Mouse (Mus musculus): Measurements from ENCODE around the gene Acsf3. TPM values are rescaled to one million over a fixed set of nuclear protein-coding genes. Genes with fewer than 3 reads are reported as not detected.
A peak's percentile ranks its signal among the peaks of the same experiment; 100 is the strongest.

Acsf3 gene
- polyA plus RNA-seq, 1 experiment from 2014 or later = 16.8 TPM

- DNase-seq (peak; percentile 61), ATAC-seq (ENCODE audit: low FRiP score, low TSS enrichment) (no peak)
- WGBS = 71% methylated on average over 6 of the region's 6 CpGs
- H3K4me3 ChIP-seq (replicated peaks; ENCODE audit: low read depth, low read length) = no peak overlapping the region
- H3K9me3 ChIP-seq (ENCODE audit: control insufficient read depth, low read length) = no peaks in the 10 kb centered on the region
- H3K27ac ChIP-seq (replicated peaks; ENCODE audit: low read depth, low read length) = peak overlapping the region; percentile 75
- no peak overlapping the region for H3K4me2 ChIP-seq (ENCODE audit: low read length)
- peaks cover 64% of the 10 kb centered on the region for H3K4me1 ChIP-seq (ENCODE audit: control insufficient read depth, insufficient read depth, low read length)
- no peaks in the 10 kb centered on the region for H3K27me3 ChIP-seq (ENCODE audit: control insufficient read depth, insufficient read depth, low read length)
- H3K9ac ChIP-seq (replicated peaks; ENCODE audit: low read length) = no peak overlapping the region; the same call in 1 of the 2 replicates
- no peaks in the 10 kb centered on the region for H3K36me3 ChIP-seq (ENCODE audit: control insufficient read depth, insufficient read depth, low read length)
These were observed 37.4 kb upstream of the Acsf3 start for GRCm38 (mm10) chr8:122737886-122738285.

- 14% methylated on average over 11 of the region's 11 CpGs for WGBS
- Histone ChIP-seq H3K4me2 (ENCODE audit: low read length) (no peak overlapping the region), H3K9ac (replicated peaks; ENCODE audit: low read length) (peak overlapping the region; percentile 10; the same call in 1 of the 2 replicates), H3K4me3 (replicated peaks; ENCODE audit: low read depth, low read length) (no peak overlapping the region), H3K27ac (replicated peaks; ENCODE audit: low read depth, low read length) (peak overlapping the region; percentile 75), H3K36me3 (ENCODE audit: control insufficient read depth, insufficient read depth, low read length) (no peaks in the 10 kb centered on the region), H3K4me1 (ENCODE audit: control insufficient read depth, insufficient read depth, low read length) (peaks cover 70% of the 10 kb centered on the region), H3K9me3 (ENCODE audit: control insufficient read depth, low read length) (no peaks in the 10 kb centered on the region), H3K27me3 (ENCODE audit: control insufficient read depth, insufficient read depth, low read length) (no peaks in the 10 kb centered on the region)
- DNase-seq = peak; percentile 70
- no peak for ATAC-seq (ENCODE audit: low FRiP score, low TSS enrichment)
These were observed 36.1 kb upstream of the Acsf3 start for GRCm38 (mm10) chr8:122739102-122739725.

GRCm38 (mm10) chr8:122742471-122742870 is 32.8 kb upstream of the Acsf3 start:
- ATAC-seq (ENCODE audit: low FRiP score, low TSS enrichment) (no peak), DNase-seq (peak; percentile 77)
- Histone ChIP-seq H3K9me3 (ENCODE audit: control insufficient read depth, low read length) (no peaks in the 10 kb centered on the region), H3K27ac (replicated peaks; ENCODE audit: low read depth, low read length) (peak overlapping the region; percentile 95), H3K4me2 (ENCODE audit: low read length) (peak overlapping the region; percentile 24), H3K9ac (replicated peaks; ENCODE audit: low read length) (no peak overlapping the region), H3K4me3 (replicated peaks; ENCODE audit: low read depth, low read length) (no peak overlapping the region), H3K36me3 (ENCODE audit: control insufficient read depth, insufficient read depth, low read length) (no peaks in the 10 kb centered on the region), H3K27me3 (ENCODE audit: control insufficient read depth, insufficient read depth, low read length) (no peaks in the 10 kb centered on the region), H3K4me1 (ENCODE audit: control insufficient read depth, insufficient read depth, low read length) (peaks cover 76% of the 10 kb centered on the region)
- WGBS = 8% methylated on average over 19 of the region's 19 CpGs

- peak overlapping the region; percentile 95 for H3K27ac ChIP-seq (replicated peaks; ENCODE audit: low read depth, low read length)
These were observed 30.1 kb upstream of the Acsf3 start for GRCm38 (mm10) chr8:122745022-122745749.

GRCm38 (mm10) chr8:122745750-122746275 is 29.5 kb upstream of the Acsf3 start:
- no peaks in the 10 kb centered on the region for H3K36me3 ChIP-seq (ENCODE audit: control insufficient read depth, insufficient read depth, low read length)
- peak; percentile 62 for ATAC-seq (ENCODE audit: low FRiP score, low TSS enrichment)
- peak; percentile 82 for DNase-seq
- H3K27ac ChIP-seq (replicated peaks; ENCODE audit: low read depth, low read length) = peak overlapping the region; percentile 95
- H3K4me1 ChIP-seq (ENCODE audit: control insufficient read depth, insufficient read depth, low read length) = peaks cover 74% of the 10 kb centered on the region
- peak overlapping the region; percentile 7; the same call in 1 of the 2 replicates for H3K9ac ChIP-seq (replicated peaks; ENCODE audit: low read length)
- H3K27me3 ChIP-seq (ENCODE audit: control insufficient read depth, insufficient read depth, low read length) = no peaks in the 10 kb centered on the region
- no peak overlapping the region for H3K4me3 ChIP-seq (replicated peaks; ENCODE audit: low read depth, low read length)
- 8% methylated on average over 16 of the region's 16 CpGs for WGBS
- peak overlapping the region; percentile 23 for H3K4me2 ChIP-seq (ENCODE audit: low read length)
- no peaks in the 10 kb centered on the region for H3K9me3 ChIP-seq (ENCODE audit: control insufficient read depth, low read length)

More at GRCm38 (mm10) chr8:122745022-122745749, 30.1 kb upstream of the Acsf3 start:
- H3K27me3 ChIP-seq (ENCODE audit: control insufficient read depth, insufficient read depth, low read length) = no peaks in the 10 kb centered on the region
- peak; percentile 58 for DNase-seq
- peak overlapping the region; percentile 7; the same call in 1 of the 2 replicates for H3K9ac ChIP-seq (replicated peaks; ENCODE audit: low read length)
- WGBS = 17% methylated on average over 17 of the region's 17 CpGs
- peaks cover 69% of the 10 kb centered on the region for H3K4me1 ChIP-seq (ENCODE audit: control insufficient read depth, insufficient read depth, low read length)
- H3K4me2 ChIP-seq (ENCODE audit: low read length) = peak overlapping the region; percentile 23
- no peaks in the 10 kb centered on the region for H3K36me3 ChIP-seq (ENCODE audit: control insufficient read depth, insufficient read depth, low read length)
- H3K9me3 ChIP-seq (ENCODE audit: control insufficient read depth, low read length) = no peaks in the 10 kb centered on the region
- H3K4me3 ChIP-seq (replicated peaks; ENCODE audit: low read depth, low read length) = no peak overlapping the region
- peak; percentile 44; the same call in 1 of the 2 replicates for ATAC-seq (ENCODE audit: low FRiP score, low TSS enrichment)

GRCm38 (mm10) chr8:122746439-122746838 is 28.8 kb upstream of the Acsf3 start:
- no peak for DNase-seq
- H3K4me1 ChIP-seq (ENCODE audit: control insufficient read depth, insufficient read depth, low read length) = peaks cover 77% of the 10 kb centered on the region
- H3K27me3 ChIP-seq (ENCODE audit: control insufficient read depth, insufficient read depth, low read length) = no peaks in the 10 kb centered on the region

GRCm38 (mm10) chr8:122747825-122748224 is 27.5 kb upstream of the Acsf3 start:
- no peak for DNase-seq
- ATAC-seq (ENCODE audit: low FRiP score, low TSS enrichment) = no peak
- Histone ChIP-seq H3K4me1 (ENCODE audit: control insufficient read depth, insufficient read depth, low read length) (peaks cover 66% of the 10 kb centered on the region), H3K9me3 (ENCODE audit: control insufficient read depth, low read length) (no peaks in the 10 kb centered on the region), H3K4me2 (ENCODE audit: low read length) (no peak overlapping the region), H3K27me3 (ENCODE audit: control insufficient read depth, insufficient read depth, low read length) (no peaks in the 10 kb centered on the region), H3K9ac (replicated peaks; ENCODE audit: low read length) (no peak overlapping the region), H3K36me3 (ENCODE audit: control insufficient read depth, insufficient read depth, low read length) (no peaks in the 10 kb centered on the region), H3K4me3 (replicated peaks; ENCODE audit: low read depth, low read length) (no peak overlapping the region), H3K27ac (replicated peaks; ENCODE audit: low read depth, low read length) (no peak overlapping the region)
- WGBS = 90% methylated on average over 1 of the region's 1 CpGs

More at GRCm38 (mm10) chr8:122746439-122746838, 28.8 kb upstream of the Acsf3 start:
- peak overlapping the region; percentile 95 for H3K27ac ChIP-seq (replicated peaks; ENCODE audit: low read depth, low read length)
- H3K4me2 ChIP-seq (ENCODE audit: low read length) = 0 out of 2 replicates have a peak overlapping the region, but pooled peaks have one; percentile 23
- H3K4me3 ChIP-seq (replicated peaks; ENCODE audit: low read depth, low read length) = no peak overlapping the region
- no peaks in the 10 kb centered on the region for H3K36me3 ChIP-seq (ENCODE audit: control insufficient read depth, insufficient read depth, low read length)
- ATAC-seq (ENCODE audit: low FRiP score, low TSS enrichment) = no peak
- H3K9ac ChIP-seq (replicated peaks; ENCODE audit: low read length) = no peak overlapping the region; the same call in 1 of the 2 replicates
- WGBS = 23% methylated on average over 7 of the region's 7 CpGs
- H3K9me3 ChIP-seq (ENCODE audit: control insufficient read depth, low read length) = no peaks in the 10 kb centered on the region

- H3K27ac ChIP-seq (replicated peaks; ENCODE audit: low read depth, low read length) = peak overlapping the region; percentile 26; the same call in 1 of the 2 replicates
- DNase-seq (peak; percentile 57), ATAC-seq (ENCODE audit: low FRiP score, low TSS enrichment) (no peak; the same call in 1 of the 2 replicates)
- H3K9me3 ChIP-seq (ENCODE audit: control insufficient read depth, low read length) = no peaks in the 10 kb centered on the region
- no peak overlapping the region for H3K4me3 ChIP-seq (replicated peaks; ENCODE audit: low read depth, low read length)
- no peaks in the 10 kb centered on the region for H3K36me3 ChIP-seq (ENCODE audit: control insufficient read depth, insufficient read depth, low read length)
- 37% methylated on average over 6 of the region's 6 CpGs for whole genome bisulfite sequencing
- peaks cover 50% of the 10 kb centered on the region for H3K4me1 ChIP-seq (ENCODE audit: control insufficient read depth, insufficient read depth, low read length)
- H3K9ac ChIP-seq (replicated peaks; ENCODE audit: low read length) = no peak overlapping the region
- H3K4me2 ChIP-seq (ENCODE audit: low read length) = 0 out of 2 replicates have a peak overlapping the region, but pooled peaks have one; percentile 4
- H3K27me3 ChIP-seq (ENCODE audit: control insufficient read depth, insufficient read depth, low read length) = no peaks in the 10 kb centered on the region
These were observed 25.8 kb upstream of the Acsf3 start for GRCm38 (mm10) chr8:122749333-122749958.

All from midbrain, embryonic 14.5 days (tissue).